In the genomic region with DNA sequence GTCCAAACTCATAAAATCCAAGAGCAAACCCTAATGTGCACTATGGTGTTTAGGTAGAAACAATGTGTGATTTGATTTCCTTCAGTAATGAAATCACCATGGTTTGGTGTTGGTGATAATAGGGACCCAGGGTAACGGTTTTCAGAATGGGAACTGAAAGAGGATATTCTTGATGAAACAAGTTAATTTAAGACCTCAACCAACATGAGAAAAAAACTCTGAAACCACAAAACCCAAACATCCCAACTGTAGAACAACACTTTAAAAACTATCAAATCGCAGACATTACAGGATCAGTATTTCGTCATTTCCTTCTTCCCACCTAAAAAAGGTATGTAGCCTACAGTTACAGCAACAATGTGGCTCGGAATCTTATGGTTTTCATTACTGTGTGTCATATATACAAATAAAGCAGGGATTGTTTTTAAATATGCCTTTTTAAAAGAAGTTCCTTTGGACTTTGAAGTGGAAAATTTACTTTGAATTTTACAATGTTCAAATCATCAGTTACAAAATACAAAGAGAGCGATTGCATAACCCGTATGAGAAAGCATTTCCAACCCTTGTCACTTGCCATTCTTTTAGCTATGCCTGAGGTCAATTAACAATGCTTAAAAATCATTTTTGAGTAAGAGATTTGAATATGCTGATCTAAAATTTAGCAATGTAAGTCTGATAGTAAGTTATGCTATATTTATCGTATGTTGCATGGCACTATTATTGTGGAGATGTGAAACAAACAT, we compare ENCODE assay signal across 16 mouse cellular contexts.
"Had no signal": no experiment of that assay in that cellular context is flagged by ENCODE, and none has a peak within 500 bp of the region (broad histone marks: within the 10 kb centered on the region; RNA-seq: fewer than 3 reads in every experiment).

No protein-coding gene starts in this region.

- ATAC-seq: midbrain, embryonic 16.5 days had no signal

- H3K9me3 ChIP-seq: kidney, embryonic 15.5 days; limb, embryonic 12.5 days; limb, embryonic 15.5 days; liver, embryonic 13.5 days; midbrain, embryonic 12.5 days had no signal

- H3K4me1 ChIP-seq: kidney, embryonic 15.5 days; limb, embryonic 12.5 days; limb, embryonic 15.5 days; liver, embryonic 13.5 days; midbrain, embryonic 12.5 days had no signal

- H3K27me3 ChIP-seq: kidney, embryonic 15.5 days; limb, embryonic 12.5 days; limb, embryonic 15.5 days; liver, embryonic 13.5 days; midbrain, embryonic 12.5 days had no signal

- DNase-seq: kidney, adult 11 months; kidney, adult 8-10 months; kidney, postnatal 10 days; kidney, postnatal 36 days; layer of hippocampus, postnatal 36 days; left cerebral cortex, postnatal 4 days; liver, embryonic 13.5 days; lung, adult 2 months; thymus, postnatal 25 days had no signal

- H3K36me3 ChIP-seq: kidney, embryonic 15.5 days; limb, embryonic 12.5 days; limb, embryonic 15.5 days; liver, embryonic 13.5 days; midbrain, embryonic 12.5 days had no signal

- H3K9ac ChIP-seq: kidney, embryonic 15.5 days; limb, embryonic 12.5 days; limb, embryonic 15.5 days; liver, embryonic 13.5 days; midbrain, embryonic 12.5 days had no signal

- H3K4me3 ChIP-seq: kidney, embryonic 15.5 days; left cerebral cortex, adult 2 months; limb, embryonic 12.5 days; limb, embryonic 15.5 days; liver, embryonic 13.5 days; midbrain, embryonic 12.5 days had no signal

- H3K27ac ChIP-seq: kidney, embryonic 15.5 days; left cerebral cortex, adult 2 months; limb, embryonic 12.5 days; limb, embryonic 15.5 days; liver, embryonic 13.5 days; midbrain, embryonic 12.5 days; stomach, postnatal 0 days had no signal

- H3K4me2 ChIP-seq: kidney, embryonic 15.5 days; limb, embryonic 12.5 days; limb, embryonic 15.5 days; liver, embryonic 13.5 days; midbrain, embryonic 12.5 days had no signal
